Mouse (Mus musculus): ENCODE data around the gene Gtf3c4. TPM values are rescaled to one million over a fixed set of nuclear protein-coding genes. Genes with fewer than 3 reads are reported as not detected.
A peak's percentile ranks its signal among the peaks of the same experiment; 100 is the strongest.

The Gtf3c4 gene
- polyA plus RNA-seq, 1 experiment from 2014 or later = 17.4 TPM

DNA sequence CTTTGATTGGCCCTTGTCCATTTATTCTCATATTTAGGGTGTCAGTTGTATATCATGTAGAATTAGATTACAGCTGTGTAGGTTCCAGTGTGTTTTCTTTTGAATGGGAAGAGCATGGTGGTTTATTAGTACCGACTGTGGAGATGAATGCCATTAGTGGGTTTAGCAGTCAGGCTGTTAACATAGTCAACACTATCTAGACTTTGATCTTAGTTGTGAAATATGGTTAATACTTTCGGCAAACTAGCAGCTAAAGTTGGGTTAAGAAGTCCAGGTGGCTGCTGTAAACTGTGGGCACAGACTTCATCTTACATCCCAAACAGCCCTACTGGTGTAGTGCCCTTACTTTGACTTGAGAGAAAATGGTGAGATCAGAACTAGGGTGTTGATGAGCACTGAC, 8.7 kb upstream of the Gtf3c4 start:
- H3K27me3 ChIP-seq = no peaks in the 10 kb centered on the region
- H3K9me3 ChIP-seq = no peaks in the 10 kb centered on the region
- no peak for ATAC-seq (ENCODE audit: low FRiP score, low read depth)
- H3K4me2 ChIP-seq (replicated peaks) = no peak overlapping the region
- H3K27ac ChIP-seq = no peak overlapping the region
- no peak overlapping the region for H3K9ac ChIP-seq
- H3K4me1 ChIP-seq = 0 out of 2 replicates have a peak, but pooled peaks cover 2% of the 10 kb centered on the region
- H3K4me3 ChIP-seq = no peak overlapping the region
- WGBS = 74% methylated on average over 2 of the region's 2 CpGs
- H3K36me3 ChIP-seq = peaks cover 75% of the 10 kb centered on the region

DNA sequence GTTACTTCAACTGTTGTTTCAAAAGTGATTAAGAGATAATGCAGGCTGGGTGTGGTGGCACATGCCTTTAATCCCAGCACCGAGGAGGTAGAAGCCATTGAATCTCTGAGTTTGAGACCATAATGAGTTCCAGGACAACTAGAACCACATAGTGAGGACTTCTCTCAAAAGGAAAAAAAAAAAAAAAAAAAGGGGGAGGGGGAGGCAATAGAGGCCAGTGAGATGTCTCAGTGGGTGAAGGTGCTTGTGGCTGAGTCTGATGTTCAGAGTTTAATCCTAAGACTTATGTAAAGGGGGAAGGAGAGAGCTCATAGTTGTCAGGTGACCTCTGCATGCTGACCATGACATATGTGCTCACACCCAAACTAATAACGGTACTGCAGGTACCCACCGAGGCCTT, 1.9 kb upstream of the Gtf3c4 start:
- Histone ChIP-seq H3K27me3 (no peaks in the 10 kb centered on the region), H3K36me3 (peaks cover 26% of the 10 kb centered on the region), H3K4me2 (replicated peaks) (peak overlapping the region; percentile 98), H3K4me1 (peaks cover 40% of the 10 kb centered on the region), H3K27ac (no peak overlapping the region), H3K9ac (no peak overlapping the region; the same call in 1 of the 2 replicates), H3K9me3 (no peaks in the 10 kb centered on the region), H3K4me3 (no peak overlapping the region)
- WGBS = 70% methylated on average over 3 of the region's 3 CpGs
- ATAC-seq (ENCODE audit: low FRiP score, low read depth) = no peak

DNA sequence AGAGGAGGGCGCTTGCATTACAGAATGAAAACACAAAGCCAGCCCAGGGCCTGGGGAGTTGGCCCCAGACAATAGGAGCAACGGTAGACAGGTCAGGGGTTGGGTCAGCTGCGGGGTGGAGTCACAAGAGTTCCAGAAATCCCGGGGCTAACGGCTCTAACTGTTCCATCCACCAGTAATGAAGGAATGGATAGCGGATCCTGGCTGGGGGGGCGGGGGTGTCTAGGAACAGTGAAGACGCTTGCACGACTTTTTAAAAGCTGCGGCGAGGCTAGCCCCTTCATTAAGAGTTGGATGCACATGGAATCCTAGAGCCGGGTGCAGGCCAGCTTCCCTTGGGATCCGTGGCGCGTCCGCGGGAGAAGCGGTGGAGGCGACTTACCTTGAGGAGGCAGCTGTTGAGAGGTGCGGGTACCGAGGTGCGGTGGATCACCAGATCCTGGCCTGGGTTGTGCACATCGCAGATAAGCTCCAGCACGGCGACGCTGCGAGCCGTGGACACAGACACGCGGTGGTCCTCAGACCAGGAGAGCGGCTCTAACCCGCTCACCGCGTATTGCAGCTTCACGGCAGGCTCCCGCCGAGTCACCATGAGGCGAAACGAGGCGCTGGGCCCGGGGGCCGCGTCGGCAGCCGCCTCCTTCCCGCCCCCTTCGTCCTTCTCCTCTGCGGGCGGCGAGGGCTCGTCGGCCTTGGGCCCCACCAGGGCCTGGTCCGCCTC, 499 bp downstream of the Gtf3c4 start:
- H3K9ac ChIP-seq = peak overlapping the region; percentile 95
- ATAC-seq (ENCODE audit: low FRiP score, low read depth) = peak; percentile 54
- peak overlapping the region; percentile 80 for H3K27ac ChIP-seq
- peak overlapping the region; percentile 98 for H3K4me2 ChIP-seq (replicated peaks)
- peaks cover 43% of the 10 kb centered on the region for H3K4me1 ChIP-seq
- no peaks in the 10 kb centered on the region for H3K9me3 ChIP-seq
- H3K36me3 ChIP-seq = peaks cover 9% of the 10 kb centered on the region
- peak overlapping the region; percentile 98 for H3K4me3 ChIP-seq
- WGBS = under 1% methylated on average over 53 of the region's 53 CpGs
- no peaks in the 10 kb centered on the region for H3K27me3 ChIP-seq

DNA sequence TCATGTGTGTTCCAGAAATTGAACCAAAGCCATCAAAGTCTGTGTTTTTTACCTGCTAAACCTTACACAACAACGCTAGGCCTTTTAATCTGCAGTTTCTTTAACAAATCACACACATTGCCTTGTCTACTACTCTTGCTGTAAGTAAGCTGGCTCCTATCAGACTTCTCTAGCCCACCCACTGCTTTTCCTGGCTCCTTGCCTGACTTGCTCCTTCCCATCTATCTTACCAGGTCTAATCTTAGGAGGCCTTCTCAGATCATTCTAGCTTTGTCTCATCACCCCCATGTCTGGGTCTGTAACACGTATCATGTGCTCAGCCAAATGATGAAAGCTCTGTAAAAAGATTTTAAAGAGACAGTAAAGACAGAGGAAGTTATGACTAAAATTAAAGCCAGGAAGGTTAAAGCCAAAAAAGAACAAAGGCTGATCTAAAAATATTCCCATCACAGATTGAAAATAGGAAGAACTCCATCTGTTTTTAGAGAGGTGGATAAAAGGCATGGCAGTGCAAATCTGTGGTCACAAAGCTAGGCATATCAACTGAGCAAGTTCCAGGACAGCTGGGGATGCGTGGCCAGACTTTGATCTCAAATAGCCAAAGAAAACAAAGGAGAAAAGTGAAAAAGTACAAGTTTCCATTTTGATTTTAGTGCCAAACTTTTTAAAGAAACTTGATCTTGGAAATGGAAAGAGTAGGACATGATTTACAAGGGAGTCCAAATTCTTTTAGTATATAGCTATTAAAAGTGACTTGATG, 3.8 kb downstream of the Gtf3c4 start:
- H3K27me3 ChIP-seq = no peaks in the 10 kb centered on the region
- peaks cover 36% of the 10 kb centered on the region for H3K36me3 ChIP-seq
- WGBS = 79% methylated on average over 3 of the region's 3 CpGs
- no peaks in the 10 kb centered on the region for H3K9me3 ChIP-seq
- no peak overlapping the region for H3K9ac ChIP-seq
- no peak overlapping the region for H3K27ac ChIP-seq
- no peak for ATAC-seq (ENCODE audit: low FRiP score, low read depth)
- peaks cover 30% of the 10 kb centered on the region for H3K4me1 ChIP-seq
- H3K4me3 ChIP-seq = no peak overlapping the region
- no peak overlapping the region for H3K4me2 ChIP-seq (replicated peaks)

DNA sequence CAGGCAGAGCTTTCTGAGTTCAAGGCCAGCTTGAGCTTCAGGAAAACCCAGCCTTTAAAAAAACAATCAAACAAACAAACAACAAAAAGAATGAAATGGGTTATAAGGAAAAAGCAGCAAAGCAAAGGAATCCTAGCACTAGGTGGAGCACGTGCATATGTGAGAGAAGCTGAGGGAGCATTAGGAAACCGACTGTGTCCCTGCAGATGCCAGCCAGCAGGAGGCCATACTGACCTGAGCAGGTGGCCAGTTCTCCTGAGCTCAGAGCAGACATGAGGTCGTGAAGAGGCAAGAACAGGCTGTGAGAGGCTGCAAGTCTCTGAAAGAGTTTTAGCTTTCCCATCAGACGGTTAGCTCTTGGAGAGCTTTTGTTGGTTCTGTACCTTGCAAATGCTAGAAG, 10.9 kb downstream of the Gtf3c4 start:
- no peak for ATAC-seq (ENCODE audit: low FRiP score, low read depth)
- peaks cover 90% of the 10 kb centered on the region for H3K36me3 ChIP-seq
- no peaks in the 10 kb centered on the region for H3K9me3 ChIP-seq
- no peak overlapping the region for H3K4me2 ChIP-seq (replicated peaks)
- no peaks in the 10 kb centered on the region for H3K27me3 ChIP-seq
- 43% methylated on average over 4 of the region's 4 CpGs for WGBS
- no peak overlapping the region for H3K9ac ChIP-seq
- H3K27ac ChIP-seq = no peak overlapping the region
- no peak overlapping the region for H3K4me3 ChIP-seq
- no peaks in the 10 kb centered on the region for H3K4me1 ChIP-seq

DNA sequence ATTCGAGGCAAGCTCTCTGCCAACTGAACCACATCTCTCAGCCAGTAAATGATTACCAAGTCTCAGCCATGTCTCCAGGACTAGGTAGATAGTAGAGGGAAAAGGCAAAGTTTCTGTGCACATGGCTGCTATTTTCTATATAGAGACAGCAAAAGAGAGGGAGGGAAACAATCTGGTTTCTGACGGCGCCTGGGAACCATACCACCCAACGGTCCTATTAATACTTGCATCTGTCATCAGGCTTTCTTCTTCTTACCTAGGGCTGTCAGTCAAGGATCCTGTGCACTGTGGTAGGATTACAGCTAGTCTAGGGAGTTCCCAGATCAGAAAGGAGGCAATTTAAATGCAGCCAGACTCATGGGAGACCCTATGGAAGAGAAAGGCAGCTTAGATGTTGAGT, 21.3 kb downstream of the Gtf3c4 start:
- no peak overlapping the region for H3K4me2 ChIP-seq (replicated peaks)
- no peak overlapping the region for H3K27ac ChIP-seq
- H3K36me3 ChIP-seq = peaks cover 12% of the 10 kb centered on the region
- no peak overlapping the region for H3K4me3 ChIP-seq
- H3K9me3 ChIP-seq = no peaks in the 10 kb centered on the region
- no peaks in the 10 kb centered on the region for H3K27me3 ChIP-seq
- H3K9ac ChIP-seq = no peak overlapping the region
- H3K4me1 ChIP-seq = no peaks in the 10 kb centered on the region
- ATAC-seq (ENCODE audit: low FRiP score, low read depth) = no peak
- WGBS = 75% methylated on average over 4 of the region's 4 CpGs

DNA sequence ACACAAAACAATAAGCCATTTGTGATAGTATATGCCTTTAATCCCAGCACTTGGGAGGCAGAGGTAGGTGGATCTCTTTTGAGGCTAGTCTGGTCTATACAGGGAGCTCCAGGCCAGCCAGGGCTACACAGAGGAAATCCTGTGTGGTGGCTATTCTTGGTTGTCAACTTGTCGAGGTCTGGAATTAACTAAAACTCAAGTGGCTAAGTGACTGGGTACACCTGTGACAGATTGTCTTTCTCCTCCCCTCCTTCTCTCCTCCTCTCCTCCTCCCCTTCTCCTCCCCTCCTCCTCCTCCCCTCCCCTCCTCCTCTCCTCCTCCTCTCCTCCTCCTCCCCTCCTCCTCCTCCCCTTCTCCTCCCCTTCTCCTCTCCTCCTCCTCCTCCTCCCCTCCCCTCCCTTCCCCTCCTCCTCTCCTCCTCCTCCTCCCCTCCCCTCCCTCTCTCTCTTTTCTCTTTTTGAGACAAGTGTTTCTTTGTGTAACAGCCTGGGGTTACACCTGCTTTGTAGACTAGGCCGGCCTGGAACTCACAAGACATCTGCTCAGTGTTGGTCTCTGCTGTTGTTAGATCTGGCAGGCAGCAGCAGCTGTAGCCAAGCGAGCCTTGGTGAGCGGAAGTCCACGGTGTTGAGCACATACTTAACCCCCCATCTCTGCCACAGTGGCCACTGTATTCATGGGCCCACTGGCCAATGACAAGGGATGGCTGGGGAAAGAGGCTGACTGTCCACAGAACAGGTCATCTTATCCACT, 29.7 kb downstream of the Gtf3c4 start:
- Histone ChIP-seq H3K36me3 (no peaks in the 10 kb centered on the region), H3K9me3 (no peaks in the 10 kb centered on the region), H3K4me3 (no peak overlapping the region), H3K27me3 (peaks cover 7% of the 10 kb centered on the region; the same call in 1 of the 2 replicates), H3K9ac (no peak overlapping the region), H3K27ac (no peak overlapping the region), H3K4me1 (no peaks in the 10 kb centered on the region), H3K4me2 (replicated peaks) (no peak overlapping the region)
- ATAC-seq (ENCODE audit: low FRiP score, low read depth) = no peak
- WGBS = 45% methylated on average over 5 of the region's 5 CpGs

DNA sequence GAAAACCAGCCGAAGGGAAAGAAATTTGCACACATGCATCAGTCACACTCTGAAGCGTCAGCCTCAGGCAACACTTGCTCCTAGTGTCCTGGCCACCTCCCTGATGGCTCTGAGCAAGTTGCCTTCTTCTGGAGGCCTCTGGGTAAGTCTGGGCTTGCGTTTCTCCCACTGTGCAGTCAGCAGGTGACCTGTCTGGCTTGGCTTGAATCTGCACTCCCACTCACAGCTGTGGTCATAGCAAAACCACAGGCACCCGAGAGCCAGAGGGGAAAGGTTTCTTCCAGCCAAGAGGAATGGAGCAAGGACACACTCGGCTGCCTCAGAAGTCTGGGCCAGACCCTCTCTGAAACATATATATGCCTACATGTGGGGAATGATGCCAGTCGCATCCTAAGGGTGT, 31.3 kb downstream of the Gtf3c4 start:
- no peak overlapping the region for H3K27ac ChIP-seq
- no peaks in the 10 kb centered on the region for H3K4me1 ChIP-seq
- H3K9me3 ChIP-seq = no peaks in the 10 kb centered on the region
- no peak for ATAC-seq (ENCODE audit: low FRiP score, low read depth)
- WGBS = 68% methylated on average over 6 of the region's 6 CpGs
- no peak overlapping the region for H3K4me3 ChIP-seq
- peaks cover 7% of the 10 kb centered on the region; the same call in 1 of the 2 replicates for H3K27me3 ChIP-seq
- H3K9ac ChIP-seq = no peak overlapping the region
- H3K4me2 ChIP-seq (replicated peaks) = no peak overlapping the region
- no peaks in the 10 kb centered on the region for H3K36me3 ChIP-seq

DNA sequence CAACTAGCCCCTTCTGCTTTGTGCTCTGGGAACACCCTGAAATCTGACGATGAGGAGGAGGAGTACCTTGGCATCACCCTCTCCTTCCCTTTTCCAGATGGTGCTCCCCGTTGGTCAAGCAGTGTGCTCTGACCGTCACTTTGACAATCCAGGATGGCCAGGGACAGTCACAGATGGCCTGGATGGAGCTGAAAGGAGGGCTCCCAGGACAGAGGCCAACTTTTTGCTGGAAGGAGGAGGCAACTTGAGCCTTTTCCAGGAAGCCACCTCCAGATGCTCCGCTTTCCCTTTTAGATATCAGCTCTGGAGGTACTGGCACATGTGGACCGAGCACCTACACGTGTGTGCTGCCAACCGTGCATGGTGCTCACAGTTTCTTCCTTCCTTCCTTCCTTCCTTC, 36.8 kb downstream of the Gtf3c4 start:
- Histone ChIP-seq H3K27ac (no peak overlapping the region), H3K4me3 (no peak overlapping the region), H3K9ac (no peak overlapping the region), H3K27me3 (peaks cover 28% of the 10 kb centered on the region; the same call in 1 of the 2 replicates), H3K4me2 (replicated peaks) (no peak overlapping the region), H3K4me1 (peaks cover 8% of the 10 kb centered on the region; the same call in 1 of the 2 replicates), H3K9me3 (no peaks in the 10 kb centered on the region), H3K36me3 (no peaks in the 10 kb centered on the region)
- ATAC-seq (ENCODE audit: low FRiP score, low read depth) = no peak
- 84% methylated on average over 7 of the region's 7 CpGs for WGBS

DNA sequence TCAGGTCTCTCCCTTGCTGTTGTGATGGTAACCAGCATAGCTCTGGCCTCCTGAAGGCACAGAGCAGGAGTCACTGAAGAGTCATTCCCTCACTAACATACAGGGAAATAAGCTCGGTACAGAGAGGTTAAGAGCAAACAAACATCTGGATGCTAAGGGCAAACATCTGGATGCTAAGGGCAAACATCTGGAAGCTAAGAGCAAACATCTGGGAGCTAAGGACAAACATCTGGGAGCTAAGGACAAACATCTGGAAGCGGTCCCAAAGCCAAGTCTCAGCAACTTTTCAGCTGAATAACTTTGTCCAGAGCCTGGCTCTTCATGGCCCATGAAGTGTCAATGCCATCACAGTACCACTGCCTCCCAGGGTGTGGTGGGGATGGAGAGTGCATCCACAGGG, 40.6 kb downstream of the Gtf3c4 start:
- peaks cover 25% of the 10 kb centered on the region for H3K4me1 ChIP-seq
- ATAC-seq (ENCODE audit: low FRiP score, low read depth) = no peak
- no peak overlapping the region for H3K4me2 ChIP-seq (replicated peaks)
- no peaks in the 10 kb centered on the region for H3K36me3 ChIP-seq
- WGBS = 34% methylated on average over 2 of the region's 2 CpGs
- no peak overlapping the region for H3K27ac ChIP-seq
- H3K27me3 ChIP-seq = peaks cover 49% of the 10 kb centered on the region
- no peaks in the 10 kb centered on the region for H3K9me3 ChIP-seq
- H3K4me3 ChIP-seq = no peak overlapping the region
- no peak overlapping the region for H3K9ac ChIP-seq

DNA sequence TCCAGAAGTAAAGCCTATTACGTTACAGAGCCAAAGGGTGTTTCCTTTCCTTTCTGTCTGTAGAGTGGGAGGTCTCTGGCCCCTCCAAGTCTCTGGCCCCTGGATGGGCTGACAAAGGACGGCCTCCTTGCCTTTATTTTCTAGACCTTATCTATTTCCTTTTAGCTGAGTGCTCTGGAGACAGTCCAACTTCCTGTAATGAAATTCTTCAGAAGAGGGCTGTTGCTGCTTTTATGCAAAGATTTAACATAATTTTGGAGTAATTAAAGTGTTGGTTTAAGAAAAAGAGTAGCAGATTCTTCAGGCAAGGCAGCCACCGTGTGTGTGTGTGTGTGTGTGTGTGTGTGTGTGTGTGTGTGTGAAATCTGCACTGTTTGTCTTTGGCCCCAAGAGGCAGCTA, 41.8 kb downstream of the Gtf3c4 start:
- peaks cover 47% of the 10 kb centered on the region for H3K27me3 ChIP-seq
- H3K4me2 ChIP-seq (replicated peaks) = no peak overlapping the region
- no peak overlapping the region for H3K4me3 ChIP-seq
- 30% methylated on average over 3 of the region's 3 CpGs for WGBS
- no peak overlapping the region for H3K27ac ChIP-seq
- H3K36me3 ChIP-seq = no peaks in the 10 kb centered on the region
- H3K9me3 ChIP-seq = no peaks in the 10 kb centered on the region
- H3K9ac ChIP-seq = no peak overlapping the region
- ATAC-seq (ENCODE audit: low FRiP score, low read depth) = no peak
- H3K4me1 ChIP-seq = peaks cover 25% of the 10 kb centered on the region

DNA sequence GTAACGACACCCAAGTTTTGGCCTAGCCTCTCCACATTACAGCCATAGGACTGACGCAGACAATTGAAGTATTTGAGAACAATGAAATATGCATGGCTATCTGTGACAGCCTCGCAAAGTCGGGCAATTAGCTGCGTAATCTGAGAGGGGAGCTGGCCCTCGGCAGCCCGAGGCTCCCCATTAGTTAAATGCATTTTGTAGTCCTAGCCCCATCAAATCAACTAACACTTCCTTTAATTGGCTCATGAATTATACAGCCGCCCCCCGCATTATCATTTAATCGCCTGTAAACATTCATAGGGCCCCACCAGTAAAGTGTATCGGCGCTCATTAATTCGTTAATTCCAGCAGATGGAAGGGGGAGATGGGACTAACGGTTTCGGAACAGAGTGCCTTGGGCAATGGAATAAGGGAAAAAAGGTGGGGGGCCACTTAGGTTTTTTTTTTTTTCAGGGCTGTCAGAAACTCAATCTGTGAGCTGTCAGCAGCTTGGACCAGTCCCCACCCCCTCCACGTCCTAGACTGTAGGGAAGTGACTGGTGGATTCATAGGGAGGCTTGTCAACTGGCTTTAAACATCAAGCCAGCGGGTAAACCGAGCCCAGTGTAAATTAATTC, 42.6 kb downstream of the Gtf3c4 start:
- H3K4me1 ChIP-seq = peaks cover 28% of the 10 kb centered on the region
- no peak overlapping the region for H3K4me3 ChIP-seq
- no peak overlapping the region for H3K9ac ChIP-seq
- 0 out of 2 replicates have a peak overlapping the region, but pooled peaks have one; percentile 3 for H3K4me2 ChIP-seq (replicated peaks)
- H3K27me3 ChIP-seq = peaks cover 39% of the 10 kb centered on the region
- H3K9me3 ChIP-seq = no peaks in the 10 kb centered on the region
- 14% methylated on average over 18 of the region's 18 CpGs for WGBS
- no peak for ATAC-seq (ENCODE audit: low FRiP score, low read depth)
- H3K27ac ChIP-seq = no peak overlapping the region
- H3K36me3 ChIP-seq = no peaks in the 10 kb centered on the region
